Mouse (Mus musculus): ENCODE results near the gene Sik1.

GRCm38 (mm10) chr17:31870931-31871421, 15.4 kb upstream of the Sik1 start:
- no peak for TF ChIP-seq CTCF (IDR thresholded peaks at IDR 0.05; ENCODE audit: low read depth, low read length)
- TF ChIP-seq POLR2A (IDR thresholded peaks at IDR 0.05; ENCODE audit: borderline replicate concordance, low read depth, low read length): no peak
